Mouse (Mus musculus): ENCODE measurements around the gene Dpp4. TPM values are rescaled to one million over a fixed set of nuclear protein-coding genes. Genes with fewer than 3 reads are reported as not detected.

The Dpp4 gene
- polyA plus RNA-seq, 1 experiment from 2014 or later = 15.9 TPM

Other genes with a start within 250 kb of the Dpp4 start
- 1.7 and 5.2 TPM in 2 replicates for gene Gcg, start 71.4 kb upstream of the Dpp4 start, polyA plus RNA-seq (2014; fragmentation: Nextera tagmentation; extraction: Ambion mirVana)
- 21.8 and 25.8 TPM in 2 replicates for gene Fap, start 161.8 kb upstream of the Dpp4 start, polyA plus RNA-seq (2014; fragmentation: Nextera tagmentation; extraction: Ambion mirVana)
- 3.7 and 4.0 TPM in 2 replicates for gene Ifih1, start 234.0 kb upstream of the Dpp4 start, polyA plus RNA-seq (2014; fragmentation: Nextera tagmentation; extraction: Ambion mirVana)

Data from stomach, embryonic 14.5 days (tissue).